Mouse (Mus musculus): ENCODE measurements at regions not wholly inside any gene's neighbourhood (a gene's known extent, or its start where the extent isn't known, plus 50 kb on each side); places are given as distances from the start of the nearest gene placed in this dataset.

DNA sequence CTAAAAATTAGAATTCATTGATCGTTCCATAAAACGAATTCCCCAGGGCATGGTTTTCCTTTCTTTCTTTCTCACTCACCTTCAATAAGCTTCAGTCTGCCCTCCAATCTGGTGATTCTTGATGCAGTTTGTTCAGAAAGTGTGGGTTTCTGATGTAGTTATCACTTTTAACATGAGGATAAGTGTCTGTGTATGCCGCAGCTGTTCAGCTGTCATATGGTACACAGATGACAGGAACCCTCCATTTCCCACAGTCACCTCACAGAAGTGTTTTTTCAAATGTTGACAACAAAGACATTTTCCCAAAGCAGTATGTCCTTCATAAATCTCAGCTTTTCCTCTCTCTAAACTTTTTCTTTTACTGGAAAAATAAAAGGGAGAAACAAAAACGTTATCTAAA is 2177.0 kb downstream of the 9330182O14Rik start:
- Histone ChIP-seq H3K36me3 (ENCODE audit: control insufficient read depth, insufficient read depth, low read length) (no peaks in the 10 kb centered on the region), H3K4me1 (replicated peaks; ENCODE audit: control insufficient read depth, insufficient read depth, low read length) (no peaks in the 10 kb centered on the region), H3K4me3 (ENCODE audit: control insufficient read depth, insufficient read depth, low read length) (no peak overlapping the region), H3K27me3 (ENCODE audit: control insufficient read depth, insufficient read depth, low read length) (no peaks in the 10 kb centered on the region), H3K27ac (ENCODE audit: control insufficient read depth, insufficient read depth, low read length) (no peak overlapping the region)
- no peak for DNase-seq
- TF ChIP-seq CTCF (IDR thresholded peaks at IDR 0.05; ENCODE audit: borderline replicate concordance, control insufficient read depth, extremely low read depth, insufficient read depth, low read length, poor library complexity) = no peak
- no peak for TF ChIP-seq POLR2A (IDR thresholded peaks at IDR 0.05; ENCODE audit: control insufficient read depth, extremely low read depth, insufficient read depth, low read length, poor library complexity)
- 76% methylated on average over 4 of the region's 4 CpGs for WGBS

DNA sequence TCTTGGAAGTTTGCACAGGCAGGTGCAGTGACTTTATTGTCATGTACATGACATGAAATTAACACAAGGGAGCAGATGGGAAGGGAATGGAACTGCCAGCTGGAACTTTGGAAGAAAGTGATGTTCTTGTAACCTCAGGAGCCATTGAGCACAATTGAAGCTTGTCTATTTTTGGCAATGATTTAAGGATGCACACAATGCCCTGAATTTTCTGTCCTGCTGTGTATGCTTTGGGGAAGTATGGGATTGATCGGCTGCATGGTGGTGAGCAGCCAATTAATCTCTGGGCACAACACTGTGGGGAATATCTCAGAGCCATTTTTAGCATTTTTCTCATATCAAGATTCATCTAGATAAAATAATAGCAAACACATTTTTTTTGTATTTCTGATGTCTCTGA is 2186.2 kb downstream of the 9330182O14Rik start:
- DNase-seq = no peak
- no peak for TF ChIP-seq CTCF (IDR thresholded peaks at IDR 0.05; ENCODE audit: borderline replicate concordance, control insufficient read depth, extremely low read depth, insufficient read depth, low read length, poor library complexity)
- no peak for TF ChIP-seq POLR2A (IDR thresholded peaks at IDR 0.05; ENCODE audit: control insufficient read depth, extremely low read depth, insufficient read depth, low read length, poor library complexity)
- Histone ChIP-seq H3K27me3 (ENCODE audit: control insufficient read depth, insufficient read depth, low read length) (no peaks in the 10 kb centered on the region), H3K4me1 (replicated peaks; ENCODE audit: control insufficient read depth, insufficient read depth, low read length) (no peaks in the 10 kb centered on the region), H3K27ac (ENCODE audit: control insufficient read depth, insufficient read depth, low read length) (no peak overlapping the region), H3K36me3 (ENCODE audit: control insufficient read depth, insufficient read depth, low read length) (no peaks in the 10 kb centered on the region), H3K4me3 (ENCODE audit: control insufficient read depth, insufficient read depth, low read length) (no peak overlapping the region)
- WGBS = 100% methylated on average over 1 of the region's 1 CpGs

DNA sequence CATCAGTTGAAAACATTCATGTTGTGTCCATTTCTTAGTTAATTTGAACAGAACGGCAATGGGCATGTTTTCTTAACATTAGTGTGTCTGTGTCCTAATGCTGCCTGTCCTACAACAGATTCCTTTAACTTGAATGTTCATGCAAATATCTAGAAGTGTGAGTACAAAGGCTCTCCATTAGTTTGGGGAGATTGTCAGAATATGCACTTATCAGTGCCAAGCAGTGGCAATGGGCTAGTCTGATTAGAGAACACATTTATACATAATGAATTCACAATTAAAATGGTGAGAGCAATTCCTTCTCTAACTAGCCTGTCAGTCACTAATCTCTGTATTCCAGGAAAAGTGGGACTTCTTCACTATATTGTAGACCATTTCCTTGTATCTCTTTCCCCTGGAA is 2188.8 kb downstream of the 9330182O14Rik start:
- no peak for DNase-seq
- WGBS = 97% methylated on average over 1 of the region's 1 CpGs
- TF ChIP-seq CTCF (IDR thresholded peaks at IDR 0.05; ENCODE audit: borderline replicate concordance, control insufficient read depth, extremely low read depth, insufficient read depth, low read length, poor library complexity) (no peak), POLR2A (IDR thresholded peaks at IDR 0.05; ENCODE audit: control insufficient read depth, extremely low read depth, insufficient read depth, low read length, poor library complexity) (no peak)
- Histone ChIP-seq H3K4me3 (ENCODE audit: control insufficient read depth, insufficient read depth, low read length) (no peak overlapping the region), H3K27ac (ENCODE audit: control insufficient read depth, insufficient read depth, low read length) (no peak overlapping the region), H3K27me3 (ENCODE audit: control insufficient read depth, insufficient read depth, low read length) (no peaks in the 10 kb centered on the region), H3K36me3 (ENCODE audit: control insufficient read depth, insufficient read depth, low read length) (no peaks in the 10 kb centered on the region), H3K4me1 (replicated peaks; ENCODE audit: control insufficient read depth, insufficient read depth, low read length) (no peaks in the 10 kb centered on the region)

DNA sequence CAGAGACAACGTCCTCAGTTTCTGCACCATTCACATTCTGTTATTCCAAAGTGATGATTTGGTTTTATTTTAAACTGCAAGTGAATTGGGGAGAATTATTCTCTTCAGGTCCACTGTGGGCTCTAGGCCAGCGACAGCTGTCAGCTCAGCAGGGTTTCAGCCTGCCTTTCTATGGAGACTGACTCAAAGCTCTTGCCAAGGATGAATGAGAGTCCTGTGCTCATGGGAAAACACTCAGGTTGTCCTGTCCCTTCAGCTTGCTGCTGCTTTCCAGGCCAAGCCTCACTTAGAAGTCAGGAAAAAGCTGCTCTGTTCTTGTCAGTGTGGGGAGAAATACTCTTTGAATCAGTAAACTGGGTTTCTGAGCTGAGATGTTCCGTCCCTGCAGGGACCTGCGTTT is 2191.1 kb downstream of the 9330182O14Rik start:
- no peak overlapping the region for H3K4me3 ChIP-seq (ENCODE audit: control insufficient read depth, insufficient read depth, low read length)
- H3K36me3 ChIP-seq (ENCODE audit: control insufficient read depth, insufficient read depth, low read length) = no peaks in the 10 kb centered on the region
- H3K4me1 ChIP-seq (replicated peaks; ENCODE audit: control insufficient read depth, insufficient read depth, low read length) = no peaks in the 10 kb centered on the region
- H3K27ac ChIP-seq (ENCODE audit: control insufficient read depth, insufficient read depth, low read length) = no peak overlapping the region
- no peaks in the 10 kb centered on the region for H3K27me3 ChIP-seq (ENCODE audit: control insufficient read depth, insufficient read depth, low read length)
- TF ChIP-seq CTCF (IDR thresholded peaks at IDR 0.05; ENCODE audit: borderline replicate concordance, control insufficient read depth, extremely low read depth, insufficient read depth, low read length, poor library complexity) = no peak
- TF ChIP-seq POLR2A (IDR thresholded peaks at IDR 0.05; ENCODE audit: control insufficient read depth, extremely low read depth, insufficient read depth, low read length, poor library complexity) = no peak
- no peak for DNase-seq
- WGBS = 95% methylated on average over 4 of the region's 4 CpGs

DNA sequence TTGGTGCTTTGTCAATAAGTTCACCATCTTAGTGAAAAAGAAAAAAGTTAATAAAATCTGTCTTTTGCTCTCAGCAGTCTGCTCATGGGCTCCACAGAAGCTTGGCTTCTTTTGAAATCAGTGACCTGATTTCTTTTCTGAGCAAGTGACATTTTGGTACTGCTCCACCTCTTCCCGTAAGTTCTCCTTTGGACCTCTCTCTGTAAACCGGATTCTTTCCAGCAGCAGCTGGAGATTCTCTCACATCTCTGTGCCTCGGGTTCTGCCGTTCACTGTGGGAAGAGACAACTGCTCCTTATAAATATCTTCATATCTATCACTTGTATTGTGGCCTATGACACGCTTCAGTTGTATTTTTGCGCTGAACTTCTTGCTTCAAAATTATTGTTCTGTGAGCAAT is 2194.4 kb downstream of the 9330182O14Rik start:
- TF ChIP-seq CTCF (IDR thresholded peaks at IDR 0.05; ENCODE audit: borderline replicate concordance, control insufficient read depth, extremely low read depth, insufficient read depth, low read length, poor library complexity) (no peak), POLR2A (IDR thresholded peaks at IDR 0.05; ENCODE audit: control insufficient read depth, extremely low read depth, insufficient read depth, low read length, poor library complexity) (no peak)

DNA sequence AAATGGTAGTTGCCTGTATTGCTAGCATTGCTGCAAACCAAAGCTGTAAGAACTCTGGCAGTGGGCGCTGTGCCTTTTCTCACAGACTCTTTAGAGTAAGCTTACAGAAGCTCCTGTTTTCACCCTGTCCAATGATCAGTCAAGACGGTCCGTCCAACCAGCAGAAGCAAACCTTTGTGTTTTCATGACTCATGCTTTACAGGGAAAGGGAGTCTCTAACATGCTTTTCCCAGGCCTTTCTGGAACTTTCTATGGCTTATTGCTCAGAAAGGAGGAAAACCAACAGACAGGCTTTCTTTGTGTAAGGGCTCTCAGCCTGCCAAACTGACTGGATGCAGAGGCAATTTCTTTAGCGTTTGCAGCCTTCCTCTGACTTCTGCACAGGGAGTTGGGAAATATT is 2195.6 kb downstream of the 9330182O14Rik start:
- H3K27me3 ChIP-seq (ENCODE audit: control insufficient read depth, insufficient read depth, low read length) = no peaks in the 10 kb centered on the region
- H3K36me3 ChIP-seq (ENCODE audit: control insufficient read depth, insufficient read depth, low read length) = no peaks in the 10 kb centered on the region
- H3K4me1 ChIP-seq (replicated peaks; ENCODE audit: control insufficient read depth, insufficient read depth, low read length) = no peaks in the 10 kb centered on the region
- DNase-seq = no peak
- no peak overlapping the region for H3K4me3 ChIP-seq (ENCODE audit: control insufficient read depth, insufficient read depth, low read length)
- H3K27ac ChIP-seq (ENCODE audit: control insufficient read depth, insufficient read depth, low read length) = no peak overlapping the region
- TF ChIP-seq POLR2A (IDR thresholded peaks at IDR 0.05; ENCODE audit: control insufficient read depth, extremely low read depth, insufficient read depth, low read length, poor library complexity) = no peak
- TF ChIP-seq CTCF (IDR thresholded peaks at IDR 0.05; ENCODE audit: borderline replicate concordance, control insufficient read depth, extremely low read depth, insufficient read depth, low read length, poor library complexity) = no peak
- WGBS = 92% methylated on average over 4 of the region's 4 CpGs

More for the DNA sequence above, 2194.4 kb downstream of the 9330182O14Rik start:
- no peak overlapping the region for H3K27ac ChIP-seq (ENCODE audit: control insufficient read depth, insufficient read depth, low read length)
- no peaks in the 10 kb centered on the region for H3K36me3 ChIP-seq (ENCODE audit: control insufficient read depth, insufficient read depth, low read length)
- no peak overlapping the region for H3K4me3 ChIP-seq (ENCODE audit: control insufficient read depth, insufficient read depth, low read length)
- H3K27me3 ChIP-seq (ENCODE audit: control insufficient read depth, insufficient read depth, low read length) = no peaks in the 10 kb centered on the region
- no peaks in the 10 kb centered on the region for H3K4me1 ChIP-seq (replicated peaks; ENCODE audit: control insufficient read depth, insufficient read depth, low read length)
- no peak for DNase-seq
- WGBS = 93% methylated on average over 6 of the region's 6 CpGs

DNA sequence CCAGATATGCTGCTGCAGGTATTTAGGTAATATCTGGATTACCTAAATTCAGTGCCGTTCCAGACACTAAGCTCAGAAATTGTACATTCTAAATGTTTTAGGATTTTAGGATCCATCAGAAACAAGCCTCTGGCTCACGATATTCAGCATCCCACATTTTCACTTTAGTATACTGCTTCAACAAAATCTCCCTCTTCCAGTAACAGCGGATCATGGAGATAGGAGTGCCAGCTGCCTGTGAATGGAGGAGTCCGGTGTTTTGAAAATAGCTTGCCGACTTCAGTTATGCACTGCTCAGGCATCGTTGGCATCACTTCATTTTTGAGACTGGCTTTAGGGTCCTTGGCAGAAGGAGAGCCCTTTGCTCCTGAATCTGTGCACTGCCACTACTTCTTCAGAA is 2199.5 kb downstream of the 9330182O14Rik start:
- H3K4me3 ChIP-seq (ENCODE audit: control insufficient read depth, insufficient read depth, low read length) = no peak overlapping the region
- WGBS = 96% methylated on average over 6 of the region's 6 CpGs
- TF ChIP-seq CTCF (IDR thresholded peaks at IDR 0.05; ENCODE audit: borderline replicate concordance, control insufficient read depth, extremely low read depth, insufficient read depth, low read length, poor library complexity) (no peak), POLR2A (IDR thresholded peaks at IDR 0.05; ENCODE audit: control insufficient read depth, extremely low read depth, insufficient read depth, low read length, poor library complexity) (no peak)
- H3K27ac ChIP-seq (ENCODE audit: control insufficient read depth, insufficient read depth, low read length) = no peak overlapping the region
- no peak for DNase-seq
- no peaks in the 10 kb centered on the region for H3K4me1 ChIP-seq (replicated peaks; ENCODE audit: control insufficient read depth, insufficient read depth, low read length)
- H3K36me3 ChIP-seq (ENCODE audit: control insufficient read depth, insufficient read depth, low read length) = no peaks in the 10 kb centered on the region
- H3K27me3 ChIP-seq (ENCODE audit: control insufficient read depth, insufficient read depth, low read length) = no peaks in the 10 kb centered on the region

Measured in thymus, adult 2 months (tissue).